Mouse (Mus musculus): ENCODE measurements around the gene Gadd45gip1.

Gadd45gip1 gene

GRCm38 (mm10) chr8:84832034-84832717 is 854 bp downstream of the Gadd45gip1 start:
- DNase-seq (ENCODE audit: low spot score in 2 of 2): peak; percentile 74 to 83

GRCm38 (mm10) chr8:84832759-84833742 is 1.7 kb downstream of the Gadd45gip1 start:
- no peak for DNase-seq (ENCODE audit: low spot score in 2 of 2)

GRCm38 (mm10) chr8:84834002-84834865 is 2.9 kb downstream of the Gadd45gip1 start:
- no peak for DNase-seq (ENCODE audit: low spot score in 2 of 2)

GRCm38 (mm10) chr8:84834866-84835855 is 3.8 kb downstream of the Gadd45gip1 start:
- DNase-seq (ENCODE audit: low spot score in 2 of 2): no peak

- no peak for DNase-seq (ENCODE audit: low spot score in 2 of 2)
Measured at GRCm38 (mm10) chr8:84837149-84837911, 6.0 kb downstream of the Gadd45gip1 start.

GRCm38 (mm10) chr8:84837912-84838470 is 6.7 kb downstream of the Gadd45gip1 start:
- DNase-seq (ENCODE audit: low spot score in 2 of 2): no peak

GRCm38 (mm10) chr8:84838513-84838912 is 7.2 kb downstream of the Gadd45gip1 start:
- no peak for DNase-seq (ENCODE audit: low spot score in 2 of 2)

GRCm38 (mm10) chr8:84839411-84839810 is 8.1 kb downstream of the Gadd45gip1 start:
- no peak for DNase-seq (ENCODE audit: low spot score in 2 of 2)

- no peak for DNase-seq (ENCODE audit: low spot score in 2 of 2)
Measured at GRCm38 (mm10) chr8:84839875-84840247, 8.5 kb downstream of the Gadd45gip1 start.

- peak; percentile 89 for DNase-seq (ENCODE audit: low spot score in 2 of 2)
Measured at GRCm38 (mm10) chr8:84840248-84840999, 9.1 kb downstream of the Gadd45gip1 start, which contains the start of gene Rad23a. Gene Rad23a (minus strand): TSS chr8:84840665.

GRCm38 (mm10) chr8:84841514-84841913 is 10.2 kb downstream of the Gadd45gip1 start:
- DNase-seq (ENCODE audit: low spot score in 2 of 2): no peak

- DNase-seq (ENCODE audit: low spot score in 2 of 2): no peak
Measured at GRCm38 (mm10) chr8:84844397-84845070, 13.2 kb downstream of the Gadd45gip1 start.

GRCm38 (mm10) chr8:84845355-84846093 is 14.2 kb downstream of the Gadd45gip1 start:
- no peak for DNase-seq (ENCODE audit: low spot score in 2 of 2)

GRCm38 (mm10) chr8:84846094-84846721 is 14.9 kb downstream of the Gadd45gip1 start:
- no peak for DNase-seq (ENCODE audit: low spot score in 2 of 2)

- peak; percentile 100 for DNase-seq (ENCODE audit: low spot score in 2 of 2)
Measured at GRCm38 (mm10) chr8:84846722-84847572, 15.6 kb downstream of the Gadd45gip1 start, which contains the start of gene Calr. Gene Calr (minus strand): TSS chr8:84846934.
